Mouse (Mus musculus): Measurements from ENCODE around the gene Tcf15.

GRCm38 (mm10) chr2:152192591-152193345 is 49.4 kb downstream of the Tcf15 start:
- no peak for TF ChIP-seq TAL1 (IDR thresholded peaks at IDR 0.05; ENCODE audit: low read length)
- TF ChIP-seq GATA1 (IDR thresholded peaks at IDR 0.05; ENCODE audit: low read length) = no peak
